Mouse (Mus musculus) WW6 (cell line): ENCODE measurements around the gene Lrrc4c.

Experiments
- DNase-seq: peaks from one replicate; pipeline ENCODE4 v3.0.0-alpha.2; 2013; ENCODE audit warnings: low read depth, low spot score

Lrrc4c gene

GRCm38 (mm10) chr2:97234074-97234473, 916.1 kb downstream of the Lrrc4c start:
- no peak for DNase-seq

- DNase-seq = no peak
Measured at GRCm38 (mm10) chr2:97274651-97275050, 956.7 kb downstream of the Lrrc4c start.

- DNase-seq = no peak
Measured at GRCm38 (mm10) chr2:97284986-97285385, 967.0 kb downstream of the Lrrc4c start.

- no peak for DNase-seq
Measured at GRCm38 (mm10) chr2:97294216-97294615, 976.2 kb downstream of the Lrrc4c start.

GRCm38 (mm10) chr2:97299704-97300103, 981.7 kb downstream of the Lrrc4c start:
- no peak for DNase-seq

GRCm38 (mm10) chr2:97318008-97318407, 1000.0 kb downstream of the Lrrc4c start:
- no peak for DNase-seq

GRCm38 (mm10) chr2:97318536-97318935, 1000.6 kb downstream of the Lrrc4c start:
- DNase-seq = no peak

GRCm38 (mm10) chr2:97332084-97332682, 1014.2 kb downstream of the Lrrc4c start:
- no peak for DNase-seq

GRCm38 (mm10) chr2:97339627-97340026, 1021.7 kb downstream of the Lrrc4c start:
- no peak for DNase-seq

- no peak for DNase-seq
Measured at GRCm38 (mm10) chr2:97361235-97361634, 1043.3 kb downstream of the Lrrc4c start.

- DNase-seq = no peak
Measured at GRCm38 (mm10) chr2:97369978-97370377, 1052.0 kb downstream of the Lrrc4c start.

- no peak for DNase-seq
Measured at GRCm38 (mm10) chr2:97391437-97391836, 1073.5 kb downstream of the Lrrc4c start.

- DNase-seq = no peak
Measured at GRCm38 (mm10) chr2:97391876-97392275, 1073.9 kb downstream of the Lrrc4c start.

GRCm38 (mm10) chr2:97413066-97413465, 1095.1 kb downstream of the Lrrc4c start:
- DNase-seq = no peak

GRCm38 (mm10) chr2:97414416-97415362, 1096.7 kb downstream of the Lrrc4c start:
- no peak for DNase-seq

- no peak for DNase-seq
Measured at GRCm38 (mm10) chr2:97434140-97434539, 1116.2 kb downstream of the Lrrc4c start.

- DNase-seq = no peak
Measured at GRCm38 (mm10) chr2:97435616-97436015, 1117.6 kb downstream of the Lrrc4c start.

- no peak for DNase-seq
Measured at GRCm38 (mm10) chr2:97437767-97438166, 1119.8 kb downstream of the Lrrc4c start.

GRCm38 (mm10) chr2:97463573-97463972, 1145.6 kb downstream of the Lrrc4c start:
- no peak for DNase-seq

GRCm38 (mm10) chr2:97466243-97466793, 1148.3 kb downstream of the Lrrc4c start:
- DNase-seq = peak; percentile 46

- DNase-seq = no peak
Measured at GRCm38 (mm10) chr2:97467031-97467549, 1149.1 kb downstream of the Lrrc4c start.

- no peak for DNase-seq
Measured at GRCm38 (mm10) chr2:97467664-97468063, 1149.7 kb downstream of the Lrrc4c start.
